Mouse (Mus musculus) kidney, adult 2 months (tissue): Measurements from ENCODE around the gene Chst4. TPM values are rescaled to one million over a fixed set of nuclear protein-coding genes. Genes with fewer than 3 reads are reported as not detected.

Experiments used
- DNase-seq: peaks from one replicate; pipeline ENCODE4 v3.0.0; 2021
- H3K27ac ChIP-seq: fragments of 200-500 bp; 2 replicates; pipeline ENCODE4 v1.5.1; 2012; ENCODE audit warnings: low read depth, low read length, control low read depth, inconsistent platforms; ENCODE audit not compliant: insufficient read depth
- H3K27me3 ChIP-seq: fragments of 200-500 bp; replicated peaks from 2 replicates; pipeline ENCODE4 v1.6.1; 2012; ENCODE audit warnings: mild to moderate bottlenecking, moderate library complexity, low read length, inconsistent platforms; ENCODE audit not compliant: control insufficient read depth, insufficient read depth
- H3K36me3 ChIP-seq: fragments of 200-500 bp; 2 replicates; pipeline ENCODE4 v1.6.1; 2012; ENCODE audit warnings: mild to moderate bottlenecking, moderate library complexity, low read length, inconsistent platforms; ENCODE audit not compliant: control insufficient read depth, insufficient read depth
- H3K4me1 ChIP-seq: fragments of 200-500 bp; 2 replicates; pipeline ENCODE4 v1.6.1; 2011; ENCODE audit warnings: low read length; ENCODE audit not compliant: control insufficient read depth, insufficient read depth
- H3K4me3 ChIP-seq: fragments of 200-500 bp; 2 replicates; pipeline ENCODE4 v1.5.1; 2011; ENCODE audit warnings: mild to moderate bottlenecking, low read depth, low read length, control low read depth; ENCODE audit not compliant: insufficient read depth
- CTCF ChIP-seq: fragments of 200-500 bp; conservative IDR thresholded peaks from 2 replicates; pipeline ENCODE4 v1.5.1; 2011; ENCODE audit warnings: low read depth, mild to moderate bottlenecking, control low read depth, low read length, moderate library complexity, mixed read lengths; ENCODE audit not compliant: insufficient read depth, insufficient read length
- POLR2A ChIP-seq: fragments of 200-500 bp; IDR thresholded peaks from one replicate; pipeline ENCODE4 v1.6.1; 2011; ENCODE audit warnings: low read depth, low read length, control low read depth
- WGBS: fragments of 180-500 bp; shearing (Covaris S2); methylation state at CpG from one replicate; pipeline ENCODE4 v1.1.7; 2018; 5-methylcytosine and 5-hydroxymethylcytosine counted together
- polyA plus RNA-seq: library from polyadenylated mRNA; depleted of rRNA; stranded (reverse); fragments of >200 nt; gene quantifications from 2 replicates; pipeline ENCODE4 v1.2.3, GENCODE M21; 2012

Chst4 gene
- polyA plus RNA-seq, 1 experiment: 0.59 TPM

DNA sequence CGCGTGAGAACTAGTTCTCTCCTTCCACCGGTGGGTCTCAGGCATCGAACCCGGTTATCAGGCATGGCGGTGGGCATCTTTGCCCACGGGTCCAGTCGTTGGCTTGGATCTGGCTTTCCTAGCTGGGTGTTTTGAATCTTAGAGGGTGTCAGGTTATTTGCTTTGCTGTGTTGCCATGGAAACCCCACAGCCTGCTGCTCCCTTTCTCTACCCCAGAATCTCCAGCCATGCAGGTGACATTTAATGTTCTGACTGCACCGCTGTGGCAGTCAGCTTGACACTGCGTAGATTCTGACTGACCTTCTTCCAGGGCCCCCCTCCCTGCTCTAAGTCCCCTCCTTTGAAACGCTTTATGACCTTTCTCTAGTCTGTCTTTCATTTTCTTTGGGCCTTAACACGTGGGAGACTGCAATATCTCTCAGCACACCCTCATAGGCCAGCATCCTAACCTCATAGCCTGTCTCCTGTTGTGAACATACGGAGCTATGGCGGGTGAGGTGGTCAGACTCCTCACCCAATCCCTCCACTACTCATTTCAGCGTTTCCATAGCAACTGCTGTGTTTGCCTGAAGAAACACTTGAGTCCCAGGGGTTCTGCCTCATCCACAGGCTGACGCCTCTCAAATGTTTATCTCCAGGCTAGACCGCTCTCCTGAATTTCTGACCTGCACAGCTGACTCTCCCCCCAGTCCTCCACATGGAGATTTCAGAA, 33.1 kb downstream of the Chst4 start:
- no peak overlapping the region for H3K27ac ChIP-seq
- no peaks in the 10 kb centered on the region for H3K36me3 ChIP-seq
- WGBS: 56% methylated on average over 17 of the region's 17 CpGs
- H3K4me1 ChIP-seq: no peaks in the 10 kb centered on the region
- no peaks in the 10 kb centered on the region for H3K27me3 ChIP-seq
- no peak for DNase-seq
- H3K4me3 ChIP-seq: no peak overlapping the region
- TF ChIP-seq POLR2A (no peak), CTCF (no peak)

GRCm38 (mm10) chr8:110004300-110004699, 35.2 kb downstream of the Chst4 start:
- no peak overlapping the region for H3K27ac ChIP-seq
- WGBS: 63% methylated on average over 5 of the region's 5 CpGs
- H3K4me3 ChIP-seq: no peak overlapping the region
- peak; percentile 28 for DNase-seq
- H3K36me3 ChIP-seq: no peaks in the 10 kb centered on the region
- no peak for TF ChIP-seq CTCF
- no peaks in the 10 kb centered on the region for H3K4me1 ChIP-seq
- H3K27me3 ChIP-seq: no peaks in the 10 kb centered on the region

GRCm38 (mm10) chr8:110002953-110003352, 36.6 kb downstream of the Chst4 start:
- WGBS: 42% methylated on average over 9 of the region's 9 CpGs
- Histone ChIP-seq H3K27me3 (no peaks in the 10 kb centered on the region), H3K4me3 (no peak overlapping the region), H3K4me1 (no peaks in the 10 kb centered on the region), H3K27ac (no peak overlapping the region), H3K36me3 (no peaks in the 10 kb centered on the region)
- TF ChIP-seq CTCF (peak; percentile 69), POLR2A (no peak)
- peak; percentile 16 for DNase-seq

DNA sequence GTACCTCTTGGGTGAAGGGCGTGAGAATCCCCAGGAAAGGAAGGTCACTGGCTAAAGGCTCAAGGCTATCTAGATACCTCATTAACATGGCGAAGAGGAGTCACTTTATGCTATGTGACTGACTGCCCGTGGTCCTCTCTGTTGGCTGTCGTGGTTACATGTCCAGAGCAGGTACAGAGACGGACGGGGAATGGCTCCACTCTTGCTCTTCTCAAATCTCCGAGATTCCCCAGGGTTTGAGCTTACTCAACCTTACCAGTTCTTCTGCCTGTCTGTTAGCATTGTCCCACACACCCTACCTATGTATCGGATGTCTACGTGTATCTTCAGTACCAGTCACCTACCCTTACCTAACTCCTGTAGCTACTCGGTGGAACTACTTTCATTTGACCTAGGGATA, 39.6 kb downstream of the Chst4 start:
- Histone ChIP-seq H3K4me1 (no peaks in the 10 kb centered on the region), H3K27ac (no peak overlapping the region), H3K27me3 (no peaks in the 10 kb centered on the region), H3K4me3 (no peak overlapping the region), H3K36me3 (no peaks in the 10 kb centered on the region)
- WGBS: 77% methylated on average over 10 of the region's 10 CpGs
- TF ChIP-seq POLR2A (no peak), CTCF (no peak)
- DNase-seq: no peak

GRCm38 (mm10) chr8:109998066-109998465, 41.5 kb downstream of the Chst4 start:
- 66% methylated on average over 7 of the region's 7 CpGs for WGBS

GRCm38 (mm10) chr8:109997381-109997780, 42.2 kb downstream of the Chst4 start:
- H3K4me1 ChIP-seq: no peaks in the 10 kb centered on the region
- H3K27ac ChIP-seq: no peak overlapping the region
- TF ChIP-seq POLR2A (no peak), CTCF (no peak)
- 93% methylated on average over 9 of the region's 9 CpGs for WGBS
- H3K27me3 ChIP-seq: no peaks in the 10 kb centered on the region
- no peak for DNase-seq
- H3K36me3 ChIP-seq: no peaks in the 10 kb centered on the region
- no peak overlapping the region for H3K4me3 ChIP-seq

More at GRCm38 (mm10) chr8:109998066-109998465, 41.5 kb downstream of the Chst4 start:
- H3K4me3 ChIP-seq: no peak overlapping the region
- H3K4me1 ChIP-seq: no peaks in the 10 kb centered on the region
- no peaks in the 10 kb centered on the region for H3K36me3 ChIP-seq
- H3K27me3 ChIP-seq: no peaks in the 10 kb centered on the region
- TF ChIP-seq POLR2A: no peak
- no peak for TF ChIP-seq CTCF
- no peak for DNase-seq
- H3K27ac ChIP-seq: no peak overlapping the region

DNA sequence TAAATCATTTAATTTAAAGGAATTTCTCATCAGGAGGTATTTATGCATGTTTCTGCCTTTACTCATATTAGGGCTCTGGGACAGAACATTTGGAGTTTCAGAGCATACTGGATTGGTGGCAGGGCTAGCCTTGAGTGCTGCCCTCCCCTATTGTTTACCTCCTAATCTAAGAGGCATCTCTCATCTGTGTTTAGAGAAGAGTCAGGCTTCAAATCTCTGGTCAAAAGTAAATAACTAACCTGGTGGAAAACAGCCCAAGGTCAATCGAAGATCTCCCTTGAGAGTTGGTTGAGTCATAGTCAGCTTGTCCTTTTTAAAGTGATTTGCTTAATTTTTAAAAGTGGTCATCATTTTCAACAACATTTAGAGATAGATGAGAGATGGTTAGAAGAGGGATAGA, 46.6 kb downstream of the Chst4 start:
- WGBS: 56% methylated on average over 1 of the region's 1 CpGs
- Histone ChIP-seq H3K4me1 (no peaks in the 10 kb centered on the region), H3K27me3 (no peaks in the 10 kb centered on the region), H3K27ac (no peak overlapping the region), H3K4me3 (no peak overlapping the region), H3K36me3 (no peaks in the 10 kb centered on the region)
- TF ChIP-seq POLR2A: no peak
- no peak for TF ChIP-seq CTCF
- DNase-seq: no peak
